Mouse (Mus musculus): ENCODE data around the gene Hlf. TPM values are rescaled to one million over a fixed set of nuclear protein-coding genes. Genes with fewer than 3 reads are reported as not detected.

Gene Hlf
- total RNA-seq, 1 experiment, result 1.4 TPM

DNA sequence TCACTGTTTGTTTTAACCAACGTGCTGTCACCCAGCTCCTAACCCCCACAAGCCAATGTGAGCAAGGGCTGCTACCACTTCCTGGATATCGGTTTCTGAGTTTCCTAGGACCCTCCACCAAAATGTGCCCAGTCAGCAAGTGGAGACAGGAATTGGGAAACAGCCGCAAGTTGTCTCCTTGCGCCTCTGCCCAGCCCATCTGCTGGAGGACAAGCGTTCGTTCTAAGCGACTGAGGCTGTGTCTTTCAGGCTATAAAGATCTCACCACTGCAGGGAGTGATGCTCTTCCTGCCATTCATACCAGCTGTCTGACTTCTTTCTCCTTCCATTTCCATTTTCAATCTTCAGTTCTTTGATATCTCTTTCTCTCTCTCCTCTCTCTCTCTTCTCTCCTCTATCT is 69.8 kb downstream of the Hlf start:
- Histone ChIP-seq H3K4me1 (ENCODE audit: control insufficient read depth in 2 of 2, insufficient read depth in 2 of 2, low read length in 2 of 2, poor library complexity in 1 of 2) (no peaks in the 10 kb centered on the region), H3K9me3 (ENCODE audit: control insufficient read depth, insufficient read depth, low read depth, low read length) (no peaks in the 10 kb centered on the region), H3K9ac (ENCODE audit: insufficient read depth, low read depth, low read length, poor library complexity, severe bottlenecking) (no peak overlapping the region), H3K36me3 (ENCODE audit: control insufficient read depth, insufficient read depth, low read length, poor library complexity, severe bottlenecking) (no peaks in the 10 kb centered on the region), H3K4me3 (ENCODE audit: insufficient read depth in 1 of 2, low read depth in 1 of 2, low read length in 2 of 2, poor library complexity in 1 of 2, severe bottlenecking in 1 of 2) (no peak overlapping the region), H3K27ac (ENCODE audit: insufficient read depth, low read depth, low read length, poor library complexity, severe bottlenecking) (no peak overlapping the region)
- 0 out of 2 replicates have a peak, but pooled peaks have one; percentile 19 for TF ChIP-seq MAFK (IDR thresholded peaks at IDR 0.05; ENCODE audit: insufficient read depth, low read depth, low read length)
- TF ChIP-seq ZC3H11A (IDR thresholded peaks at IDR 0.05; ENCODE audit: borderline replicate concordance, low read depth, low read length), result no peak
- in situ Hi-C loops (cut with MboI; ENCODE audit: low sequenced_read_pairs in 2 of 2, unreplicated experiment in 2 of 2), result loop anchor here in 1 of 2 experiments (10.0 kb wide), 1 partner anchor 294 kb away; no protein-coding TSS in a partner anchor
- no peak for DNase-seq (ENCODE audit: low read depth, low spot score)

DNA sequence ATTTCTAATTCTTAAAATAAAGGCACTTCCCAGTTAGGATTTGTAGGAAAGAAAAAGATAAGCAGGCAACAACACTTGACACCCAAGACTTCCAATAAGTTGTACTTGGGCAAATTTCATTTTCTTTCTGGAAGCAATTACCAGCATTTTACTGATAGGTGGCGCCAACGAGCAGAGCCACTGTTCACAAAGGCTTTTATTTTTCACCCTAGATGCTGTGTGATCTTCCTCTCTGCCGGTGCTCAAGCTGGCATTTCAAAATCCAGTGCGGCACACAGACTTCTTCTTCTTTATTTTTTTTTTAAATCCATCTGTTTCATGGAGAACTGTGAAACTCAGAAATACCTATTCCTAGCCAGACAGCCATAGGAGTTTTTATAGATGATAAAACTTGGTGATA is 73.2 kb downstream of the Hlf start:
- Histone ChIP-seq H3K9me3 (ENCODE audit: control insufficient read depth, insufficient read depth, low read depth, low read length) (no peaks in the 10 kb centered on the region), H3K4me1 (ENCODE audit: control insufficient read depth in 2 of 2, insufficient read depth in 2 of 2, low read length in 2 of 2, poor library complexity in 1 of 2) (no peaks in the 10 kb centered on the region), H3K27ac (ENCODE audit: insufficient read depth, low read depth, low read length, poor library complexity, severe bottlenecking) (no peak overlapping the region), H3K4me3 (ENCODE audit: insufficient read depth in 1 of 2, low read depth in 1 of 2, low read length in 2 of 2, poor library complexity in 1 of 2, severe bottlenecking in 1 of 2) (no peak overlapping the region), H3K36me3 (ENCODE audit: control insufficient read depth, insufficient read depth, low read length, poor library complexity, severe bottlenecking) (no peaks in the 10 kb centered on the region), H3K9ac (ENCODE audit: insufficient read depth, low read depth, low read length, poor library complexity, severe bottlenecking) (no peak overlapping the region)
- TF ChIP-seq HCFC1 (IDR thresholded peaks at IDR 0.05; ENCODE audit: borderline replicate concordance, insufficient read depth, low read length) (no peak), ZC3H11A (IDR thresholded peaks at IDR 0.05; ENCODE audit: borderline replicate concordance, low read depth, low read length) (peak; percentile 35; the same call in 1 of the 2 replicates)
- in situ Hi-C loops (cut with MboI; ENCODE audit: low sequenced_read_pairs in 2 of 2, unreplicated experiment in 2 of 2), result no loop called here
- peak; percentile 31 for DNase-seq (ENCODE audit: low read depth, low spot score)

DNA sequence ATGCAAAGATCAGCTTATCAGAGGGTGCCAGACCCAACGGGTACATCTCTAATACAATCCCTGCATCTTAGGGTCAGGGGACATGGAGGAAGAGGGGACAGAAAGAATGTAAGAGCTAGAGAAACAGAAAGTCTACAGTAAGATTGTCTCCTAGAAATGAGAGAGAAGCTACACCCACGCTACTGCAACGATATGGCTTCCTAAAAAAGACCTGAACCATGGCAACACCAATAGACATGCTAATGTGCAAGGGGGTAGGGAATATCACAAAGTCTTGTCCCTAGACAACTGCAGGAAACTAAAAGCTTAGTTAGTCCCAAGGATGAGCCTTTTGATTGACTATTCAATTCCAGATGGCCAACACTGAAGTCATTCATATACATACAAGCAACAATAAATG is 76.1 kb downstream of the Hlf start:
- in situ Hi-C loops (cut with MboI; ENCODE audit: low sequenced_read_pairs in 2 of 2, unreplicated experiment in 2 of 2), result no loop called here
- H3K27ac ChIP-seq (ENCODE audit: insufficient read depth, low read depth, low read length, poor library complexity, severe bottlenecking), result no peak overlapping the region
- H3K4me1 ChIP-seq (ENCODE audit: control insufficient read depth in 2 of 2, insufficient read depth in 2 of 2, low read length in 2 of 2, poor library complexity in 1 of 2), result no peaks in the 10 kb centered on the region
- no peak for DNase-seq (ENCODE audit: low read depth, low spot score)
- H3K9me3 ChIP-seq (ENCODE audit: control insufficient read depth, insufficient read depth, low read depth, low read length), result no peaks in the 10 kb centered on the region
- H3K4me3 ChIP-seq (ENCODE audit: insufficient read depth in 1 of 2, low read depth in 1 of 2, low read length in 2 of 2, poor library complexity in 1 of 2, severe bottlenecking in 1 of 2), result no peak overlapping the region
- no peak for TF ChIP-seq CHD2 (IDR thresholded peaks at IDR 0.05; ENCODE audit: low read depth, low read length)
- no peak for TF ChIP-seq HCFC1 (IDR thresholded peaks at IDR 0.05; ENCODE audit: borderline replicate concordance, insufficient read depth, low read length)
- TF ChIP-seq MAFK (IDR thresholded peaks at IDR 0.05; ENCODE audit: insufficient read depth, low read depth, low read length), result no peak
- no peak for TF ChIP-seq ZNF384 (IDR thresholded peaks at IDR 0.05; ENCODE audit: low read depth, low read length)
- no peak for TF ChIP-seq ZC3H11A (IDR thresholded peaks at IDR 0.05; ENCODE audit: borderline replicate concordance, low read depth, low read length)
- no peak overlapping the region for H3K9ac ChIP-seq (ENCODE audit: insufficient read depth, low read depth, low read length, poor library complexity, severe bottlenecking)
- H3K36me3 ChIP-seq (ENCODE audit: control insufficient read depth, insufficient read depth, low read length, poor library complexity, severe bottlenecking), result no peaks in the 10 kb centered on the region

DNA sequence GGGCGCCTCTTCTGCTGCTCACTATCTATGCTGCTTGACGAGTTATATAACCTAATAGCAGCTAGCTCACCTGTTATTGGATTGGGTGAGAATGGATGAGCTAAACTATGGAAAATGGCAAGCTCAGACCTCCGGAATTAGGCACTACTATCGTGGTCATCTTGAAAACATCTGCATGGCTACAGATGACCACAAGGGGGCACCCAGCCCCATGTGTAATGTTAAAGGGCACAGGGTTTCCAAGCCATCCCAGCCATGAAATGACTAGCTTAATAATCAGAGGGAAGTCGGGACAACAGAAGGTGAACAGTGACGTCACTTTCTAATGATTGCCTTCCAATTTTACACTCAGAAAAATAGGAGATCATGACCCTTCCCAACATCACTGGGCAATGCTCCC is 83.7 kb downstream of the Hlf start:
- Histone ChIP-seq H3K9me3 (ENCODE audit: control insufficient read depth, insufficient read depth, low read depth, low read length) (no peaks in the 10 kb centered on the region), H3K4me3 (ENCODE audit: insufficient read depth in 1 of 2, low read depth in 1 of 2, low read length in 2 of 2, poor library complexity in 1 of 2, severe bottlenecking in 1 of 2) (no peak overlapping the region), H3K9ac (ENCODE audit: insufficient read depth, low read depth, low read length, poor library complexity, severe bottlenecking) (no peak overlapping the region), H3K4me1 (ENCODE audit: control insufficient read depth in 2 of 2, insufficient read depth in 2 of 2, low read length in 2 of 2, poor library complexity in 1 of 2) (no peaks in the 10 kb centered on the region), H3K27ac (ENCODE audit: insufficient read depth, low read depth, low read length, poor library complexity, severe bottlenecking) (no peak overlapping the region), H3K36me3 (ENCODE audit: control insufficient read depth, insufficient read depth, low read length, poor library complexity, severe bottlenecking) (no peaks in the 10 kb centered on the region)
- in situ Hi-C loops (cut with MboI; ENCODE audit: low sequenced_read_pairs in 2 of 2, unreplicated experiment in 2 of 2), result no loop called here
- TF ChIP-seq ZC3H11A (IDR thresholded peaks at IDR 0.05; ENCODE audit: borderline replicate concordance, low read depth, low read length), result peak; percentile 22; the same call in 1 of the 2 replicates
- no peak for TF ChIP-seq HCFC1 (IDR thresholded peaks at IDR 0.05; ENCODE audit: borderline replicate concordance, insufficient read depth, low read length)
- peak; percentile 28 for DNase-seq (ENCODE audit: low read depth, low spot score)

DNA sequence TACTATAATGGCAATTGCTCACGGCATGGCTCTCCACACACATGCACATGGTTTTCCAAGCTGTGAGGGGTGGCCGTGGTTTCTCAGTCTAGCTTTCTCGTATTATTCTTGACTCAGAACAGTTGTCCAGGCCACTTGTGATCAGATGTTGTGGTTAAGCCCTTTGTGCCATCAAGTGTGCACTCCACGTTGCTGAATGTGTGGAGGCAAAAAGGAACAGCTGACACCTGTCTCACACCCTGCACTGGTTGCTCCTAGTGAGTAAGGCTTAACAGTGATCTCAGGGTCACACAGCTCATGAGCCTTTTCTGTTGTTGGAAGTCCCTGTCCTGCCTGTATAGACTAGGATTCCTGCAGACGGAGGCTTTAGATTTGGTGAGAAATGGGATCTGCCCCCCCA is 84.6 kb downstream of the Hlf start:
- no peak overlapping the region for H3K27ac ChIP-seq (ENCODE audit: insufficient read depth, low read depth, low read length, poor library complexity, severe bottlenecking)
- DNase-seq (ENCODE audit: low read depth, low spot score), result no peak
- H3K9ac ChIP-seq (ENCODE audit: insufficient read depth, low read depth, low read length, poor library complexity, severe bottlenecking), result no peak overlapping the region
- no peak overlapping the region for H3K4me3 ChIP-seq (ENCODE audit: insufficient read depth in 1 of 2, low read depth in 1 of 2, low read length in 2 of 2, poor library complexity in 1 of 2, severe bottlenecking in 1 of 2)
- H3K4me1 ChIP-seq (ENCODE audit: control insufficient read depth in 2 of 2, insufficient read depth in 2 of 2, low read length in 2 of 2, poor library complexity in 1 of 2), result no peaks in the 10 kb centered on the region
- TF ChIP-seq HCFC1 (IDR thresholded peaks at IDR 0.05; ENCODE audit: borderline replicate concordance, insufficient read depth, low read length) (no peak), CHD2 (IDR thresholded peaks at IDR 0.05; ENCODE audit: low read depth, low read length) (no peak), ZC3H11A (IDR thresholded peaks at IDR 0.05; ENCODE audit: borderline replicate concordance, low read depth, low read length) (no peak), MAFK (IDR thresholded peaks at IDR 0.05; ENCODE audit: insufficient read depth, low read depth, low read length) (no peak), ZNF384 (IDR thresholded peaks at IDR 0.05; ENCODE audit: low read depth, low read length) (no peak)
- no peaks in the 10 kb centered on the region for H3K9me3 ChIP-seq (ENCODE audit: control insufficient read depth, insufficient read depth, low read depth, low read length)
- H3K36me3 ChIP-seq (ENCODE audit: control insufficient read depth, insufficient read depth, low read length, poor library complexity, severe bottlenecking), result no peaks in the 10 kb centered on the region
- in situ Hi-C loops (cut with MboI; ENCODE audit: low sequenced_read_pairs in 2 of 2, unreplicated experiment in 2 of 2), result no loop called here
